Mouse (Mus musculus) layer of hippocampus, adult 9-11 months (tissue): ENCODE results near the gene Hvcn1.
A peak's percentile ranks its signal among the peaks of the same experiment; 100 is the strongest.
"Not testable (repeated sequence)": the region's sequence is repeated elsewhere in the genome, so short reads cannot be mapped to it uniquely, and the experiment has no call there.

Experiments
- DNase-seq: peaks from one replicate; pipeline ENCODE4 v3.0.0; 2022

The Hvcn1 gene

DNA sequence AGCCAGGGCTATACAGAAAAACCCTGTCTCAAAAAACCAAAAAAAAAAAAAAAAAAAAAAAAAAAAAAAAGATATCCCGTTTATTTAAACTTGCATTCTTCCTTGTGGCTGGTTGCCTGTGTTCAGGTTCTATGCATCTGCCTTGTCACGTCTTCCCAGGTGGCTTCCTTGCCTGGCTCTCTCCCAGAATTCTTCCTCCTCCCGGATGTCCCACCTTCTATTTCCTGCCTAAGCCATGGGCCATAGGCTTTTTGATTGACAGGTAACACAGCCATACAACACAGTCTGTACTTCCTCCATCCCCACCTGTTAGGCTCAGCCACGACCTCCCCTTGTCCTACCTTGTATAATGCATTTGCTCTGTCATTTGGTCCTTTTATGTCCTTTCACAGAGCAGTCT is at the start of gene Hvcn1:
Gene Hvcn1, plus strand, starts transcription at position 330 of the 400 bp plus-strand sequence.
- DNase-seq, result no peak

DNA sequence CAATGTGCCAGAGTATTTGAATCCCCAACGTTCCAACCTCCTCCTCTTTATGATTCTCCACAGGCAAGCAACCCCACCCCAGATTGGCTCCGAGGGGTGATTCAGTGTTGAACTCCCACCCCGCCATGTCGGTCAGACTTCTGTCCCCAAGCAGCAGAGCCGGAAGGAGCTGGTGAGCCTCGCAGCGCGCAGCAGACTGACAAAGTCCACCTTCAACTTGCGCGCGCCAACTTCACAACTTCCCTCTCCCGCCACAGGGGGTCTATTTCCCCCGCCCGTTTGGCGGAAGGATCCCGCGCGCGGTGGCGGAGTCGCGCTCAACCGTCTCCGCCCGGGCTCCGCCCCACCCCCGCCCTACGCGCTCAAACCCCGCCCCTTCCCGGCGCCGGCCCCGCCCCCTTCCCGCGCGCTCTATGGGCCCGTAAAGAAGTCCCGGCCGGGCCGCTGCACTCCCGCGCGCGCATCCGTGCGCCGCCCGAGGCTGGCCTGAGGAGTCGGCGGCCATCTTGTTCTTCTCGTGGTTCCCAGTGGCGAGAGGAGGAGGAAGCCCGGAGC is 48.7 kb upstream of the Hvcn1 start, which contains the start of gene Ppp1cc:
Gene Ppp1cc, plus strand, starts transcription at position 452 of the 555 bp plus-strand sequence.
- peak; percentile 94 for DNase-seq

DNA sequence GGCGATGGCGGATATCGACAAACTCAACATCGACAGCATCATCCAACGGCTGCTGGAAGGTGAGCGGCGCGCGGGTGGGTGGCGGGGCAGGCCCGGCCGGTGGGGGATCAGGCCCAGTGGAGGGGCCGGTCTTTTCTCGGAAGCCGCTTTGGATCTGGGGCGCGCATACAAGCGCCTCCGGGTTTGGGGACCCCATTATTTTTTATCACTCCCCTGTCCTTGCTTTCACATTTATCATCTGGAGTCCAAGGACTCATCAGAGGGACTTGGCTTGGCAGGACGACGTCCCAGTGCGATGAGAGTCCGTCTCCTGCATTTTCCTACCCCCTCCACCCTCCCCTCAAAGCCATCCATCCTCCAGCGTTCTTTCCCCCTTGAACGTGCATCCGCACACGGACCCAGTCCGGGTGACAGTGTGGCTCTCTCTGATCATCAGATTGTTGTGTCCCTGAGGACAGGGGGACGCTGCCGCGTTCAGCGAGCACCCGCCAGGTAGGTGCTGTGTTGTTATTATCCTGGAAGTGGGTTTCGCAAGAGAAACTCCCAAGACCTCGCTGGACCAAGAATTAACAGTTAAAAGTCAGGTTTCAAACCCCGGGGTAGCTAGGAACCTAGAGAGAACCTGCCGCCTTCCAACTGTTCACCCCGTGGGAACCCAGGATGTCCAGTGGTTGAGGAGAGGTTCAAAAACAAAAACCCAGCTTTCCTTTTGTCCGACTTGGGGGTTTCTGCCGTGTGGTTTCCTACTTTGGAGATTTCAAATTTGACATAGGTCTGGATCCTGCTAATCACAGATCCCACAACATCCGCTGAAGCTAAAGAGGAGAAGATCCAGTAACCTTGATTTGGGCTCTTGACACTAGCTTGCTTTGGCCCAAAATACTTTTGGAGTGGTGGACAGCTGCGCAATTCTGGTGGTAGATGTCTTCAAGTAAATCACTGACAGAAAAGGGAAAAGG is 47.8 kb upstream of the Hvcn1 start:
- no peak for DNase-seq

DNA sequence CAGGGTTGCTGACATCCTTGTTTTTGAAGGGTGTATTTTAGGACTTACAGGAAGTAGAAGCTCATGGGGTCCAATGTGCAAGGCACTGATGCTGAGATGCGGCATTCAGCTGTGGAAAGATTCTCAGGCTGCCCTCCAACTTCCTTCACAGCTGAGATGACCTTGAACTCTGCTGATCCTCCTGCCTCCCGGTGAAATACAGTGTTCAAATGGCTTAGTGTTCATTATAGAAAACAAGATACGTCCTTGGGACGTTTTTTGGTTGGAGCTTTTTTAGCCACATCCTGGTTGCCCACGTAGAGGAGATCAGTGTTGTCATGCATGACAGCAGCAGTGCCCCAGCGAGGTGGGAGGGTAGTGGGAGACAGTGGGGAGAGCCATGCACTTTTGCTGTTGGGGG is 43.4 kb upstream of the Hvcn1 start:
- no peak for DNase-seq

DNA sequence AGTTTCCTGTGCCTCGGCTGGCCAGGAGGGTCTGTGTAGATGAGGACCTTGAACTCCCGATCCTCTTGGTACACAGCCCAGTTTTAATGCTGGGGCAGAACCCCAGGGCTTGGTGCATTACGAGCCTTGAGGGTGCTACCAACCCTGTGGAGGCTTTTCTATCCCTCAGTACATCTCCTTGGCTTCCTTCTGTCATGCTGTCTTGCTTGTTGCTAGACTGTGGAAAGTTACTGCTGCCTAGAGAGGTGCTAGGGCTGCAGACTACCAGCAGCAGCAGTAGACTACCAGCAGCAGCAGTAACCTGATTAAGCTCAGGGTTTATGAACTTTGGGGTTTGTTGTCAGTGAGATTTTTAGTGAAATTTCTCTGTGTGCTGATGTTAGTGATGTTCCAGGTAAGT is 42.6 kb upstream of the Hvcn1 start:
- DNase-seq, result no peak

DNA sequence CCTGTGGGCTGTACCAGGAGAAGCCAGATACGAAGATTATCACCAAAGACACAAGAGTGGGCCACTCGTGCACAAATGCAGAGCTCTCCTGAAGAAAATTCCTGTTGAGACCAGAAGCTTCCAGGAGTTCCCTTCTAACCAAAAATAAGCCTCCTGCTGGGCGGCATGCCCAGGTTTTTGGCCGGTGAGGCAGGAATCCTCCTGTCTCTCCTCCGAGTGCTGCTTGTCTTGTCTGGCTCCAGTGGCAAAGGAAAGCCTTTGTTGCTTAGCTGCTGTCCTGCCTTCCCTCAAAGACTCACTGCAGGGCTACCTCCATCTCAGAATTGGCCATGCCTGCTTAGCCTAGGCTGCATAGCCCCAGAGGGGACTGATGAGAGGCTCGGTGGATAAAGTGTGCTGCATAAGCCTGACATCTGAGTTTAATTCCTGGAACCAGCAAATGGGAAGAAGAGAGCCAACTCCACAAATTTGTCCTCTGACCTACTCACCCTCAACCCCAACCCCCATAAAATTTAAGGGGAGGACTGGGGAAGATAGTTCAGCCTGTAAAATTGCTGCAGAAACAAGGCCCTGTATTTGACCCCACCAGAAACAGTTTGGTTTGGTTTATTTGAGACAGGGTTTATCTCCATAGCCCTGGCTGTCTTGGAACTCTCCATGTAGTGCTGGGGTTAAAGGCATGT is 41.2 kb upstream of the Hvcn1 start:
- DNase-seq, result no peak

DNA sequence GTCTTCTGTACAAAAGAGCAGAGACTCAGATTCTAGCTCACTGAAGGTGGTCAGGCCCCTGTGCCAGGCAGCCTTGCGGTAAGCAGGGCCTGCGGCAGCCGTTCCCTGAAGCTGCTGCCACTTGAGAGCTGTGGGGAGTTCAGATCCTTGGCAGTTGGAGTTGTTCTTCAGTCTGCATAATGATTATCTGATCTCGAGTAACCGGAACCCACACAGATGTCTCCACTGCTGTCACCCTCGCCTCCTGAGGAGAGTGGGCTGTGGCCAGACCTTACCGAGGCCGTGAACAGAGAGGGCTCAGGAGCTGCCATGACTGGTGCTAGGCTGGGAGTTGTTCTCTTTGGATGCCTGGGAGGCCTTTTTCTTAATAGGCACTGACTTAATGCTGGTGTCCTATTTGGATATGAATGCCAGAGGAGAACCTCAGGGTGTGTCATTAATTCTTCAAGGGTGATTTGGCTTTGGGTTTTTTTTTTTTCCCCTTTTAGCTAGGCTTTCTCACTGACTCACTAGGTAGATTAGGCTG is 39.9 kb upstream of the Hvcn1 start:
- DNase-seq, result no peak

DNA sequence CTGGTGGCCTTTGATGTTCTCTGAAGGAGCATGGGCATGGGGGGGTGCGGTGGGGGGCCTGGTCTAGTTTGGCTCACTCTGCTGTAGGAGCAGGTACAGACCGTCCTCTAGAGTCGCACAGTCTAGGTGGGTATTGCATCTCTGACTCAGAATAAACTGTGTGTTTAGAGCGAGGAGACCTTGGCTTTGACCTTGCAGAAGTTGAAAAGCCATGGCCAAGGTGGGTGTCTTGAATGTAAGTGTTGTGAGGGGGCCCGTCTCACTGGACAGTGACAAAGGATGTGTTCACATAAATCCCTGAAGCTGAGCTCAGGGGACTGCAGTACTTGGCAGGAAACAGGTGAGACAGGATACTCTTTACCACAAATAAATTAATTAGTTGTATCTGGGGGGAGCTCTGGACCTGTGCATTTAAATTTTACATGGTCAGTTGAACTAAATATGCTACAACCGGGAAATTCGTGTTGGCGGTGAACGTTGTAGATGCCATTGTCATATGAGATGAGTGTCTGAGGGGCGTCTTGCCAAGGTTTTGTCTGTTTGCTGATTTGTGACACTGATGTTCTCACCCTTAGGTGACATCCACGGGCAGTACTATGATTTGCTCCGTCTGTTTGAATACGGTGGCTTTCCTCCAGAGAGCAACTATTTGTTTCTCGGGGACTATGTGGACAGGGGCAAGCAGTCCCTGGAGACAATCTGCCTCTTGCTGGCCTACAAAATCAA is 38.1 kb upstream of the Hvcn1 start:
- no peak for DNase-seq

DNA sequence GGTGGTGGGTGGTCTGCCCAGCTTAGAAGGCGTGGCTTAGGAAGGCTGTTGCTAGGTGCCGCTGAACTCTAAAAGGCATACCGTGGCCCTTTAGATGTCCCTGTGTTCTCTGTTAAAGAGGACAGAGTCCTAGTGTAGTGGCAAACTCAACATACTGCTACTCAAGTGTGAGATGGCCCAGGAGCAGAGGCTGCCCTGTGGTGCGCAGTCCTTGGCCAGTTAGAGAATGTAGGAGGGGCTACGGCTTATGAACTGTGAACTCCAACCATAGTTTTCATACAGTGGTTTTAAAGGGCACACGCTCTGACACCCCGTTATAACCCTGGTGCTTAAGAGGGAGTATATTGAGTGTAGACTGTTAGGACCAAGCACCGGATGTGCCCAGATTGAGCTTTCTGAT is 35.5 kb upstream of the Hvcn1 start:
- no peak for DNase-seq

DNA sequence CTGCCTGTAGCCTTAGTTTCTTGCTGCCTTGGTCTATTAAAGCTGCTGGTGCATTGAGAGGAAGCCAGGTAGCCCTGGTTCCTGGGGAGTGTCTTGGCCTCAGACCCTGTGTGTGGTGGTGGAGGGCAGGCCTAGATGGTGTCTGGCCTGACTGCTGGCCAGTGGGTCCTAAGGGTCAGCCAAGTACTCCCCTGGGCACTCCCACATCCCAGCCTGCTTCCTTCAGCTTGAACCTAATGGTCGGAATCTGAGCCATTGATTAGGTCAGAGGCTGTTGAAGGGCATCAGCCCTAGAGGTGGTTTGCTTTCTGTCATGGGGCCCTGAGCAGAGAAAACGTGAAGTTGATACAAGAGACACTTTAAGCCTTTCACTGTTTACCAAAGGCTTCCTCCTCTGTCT is 31.2 kb upstream of the Hvcn1 start:
- DNase-seq, result no peak

DNA sequence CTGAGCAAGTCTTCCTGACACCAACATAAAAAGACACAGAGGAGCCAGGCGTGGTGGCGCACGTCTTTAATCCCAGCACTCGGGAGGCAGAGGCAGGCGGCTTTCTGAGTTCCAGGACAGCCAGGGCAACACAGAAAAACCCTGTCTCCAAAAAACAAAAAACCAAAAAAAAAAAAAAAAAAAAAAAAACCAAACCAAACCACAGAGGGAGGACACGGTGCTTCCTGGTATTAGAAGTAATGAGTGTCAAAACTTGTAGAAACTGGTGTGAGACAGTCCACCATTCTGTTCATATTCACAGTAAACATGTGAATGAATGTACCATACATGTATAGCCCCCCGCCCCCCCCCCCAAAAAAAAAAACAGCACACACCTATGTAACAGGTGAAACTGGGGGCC is 30.6 kb upstream of the Hvcn1 start:
- no peak for DNase-seq

DNA sequence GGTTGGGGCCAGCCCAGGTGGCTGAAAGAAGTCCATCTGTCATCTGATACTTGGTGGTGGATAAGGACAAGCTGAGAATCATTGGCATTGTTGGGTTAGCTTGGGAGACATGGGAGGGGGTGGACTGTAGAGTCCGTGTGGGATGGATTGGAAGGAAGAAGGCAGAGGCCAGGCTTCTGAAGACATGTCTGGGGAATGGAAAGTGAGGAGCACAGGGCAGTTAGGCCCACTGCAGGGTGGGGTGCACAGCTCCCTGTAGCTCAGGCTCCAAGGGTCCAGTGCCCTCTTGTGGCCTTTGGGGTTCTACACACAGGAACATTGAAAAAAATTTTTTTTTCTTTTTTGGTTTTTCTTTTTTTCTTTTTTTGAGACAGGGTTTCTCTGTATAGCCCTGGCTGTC is 30.2 kb upstream of the Hvcn1 start:
- DNase-seq, result no peak

DNA sequence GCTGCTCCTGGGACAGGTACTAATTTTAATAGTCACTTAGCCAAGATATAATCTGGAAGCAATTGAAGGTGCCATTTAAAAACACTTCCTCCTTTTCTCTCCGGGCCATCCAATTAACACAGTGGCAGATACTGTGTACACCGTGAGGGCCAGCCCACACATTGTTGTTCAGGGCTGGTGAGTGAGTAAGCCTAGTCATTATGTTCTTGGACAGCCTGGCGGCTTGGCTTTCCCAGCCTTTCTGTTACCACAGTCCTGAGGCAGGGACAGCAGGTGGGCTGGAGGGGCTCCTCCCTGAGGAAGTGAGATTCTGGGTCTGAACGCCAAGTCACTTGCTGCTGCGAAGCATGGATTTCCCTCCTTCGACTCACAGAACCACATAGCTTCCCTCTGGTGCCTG is 26.9 kb upstream of the Hvcn1 start:
- peak; percentile 51 for DNase-seq

DNA sequence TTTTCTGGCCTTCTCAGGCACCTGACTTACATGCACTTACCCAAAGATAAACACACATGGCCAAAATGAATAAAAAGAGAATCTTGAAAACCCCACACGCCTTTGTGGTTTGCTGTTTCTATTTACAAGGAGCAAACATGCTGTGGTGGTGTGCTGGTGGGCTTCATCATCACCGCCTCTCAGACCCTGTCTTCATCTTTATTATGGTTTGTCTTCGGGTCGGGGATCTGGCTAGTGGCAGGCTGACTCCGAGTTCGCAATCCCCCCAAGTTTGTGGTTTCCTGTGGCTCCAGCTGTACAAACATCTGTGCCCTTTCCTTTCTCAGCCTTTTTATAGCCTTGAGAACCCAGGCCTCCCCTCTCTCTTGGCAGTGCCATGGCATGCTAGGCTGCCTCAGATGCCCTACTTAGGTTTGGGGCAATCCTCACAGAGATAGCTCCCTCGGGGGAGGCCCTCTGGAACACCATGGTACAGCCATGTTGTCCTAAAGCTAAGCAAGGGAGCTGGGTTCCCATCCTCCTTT is 22.3 kb upstream of the Hvcn1 start:
- DNase-seq, result no peak

DNA sequence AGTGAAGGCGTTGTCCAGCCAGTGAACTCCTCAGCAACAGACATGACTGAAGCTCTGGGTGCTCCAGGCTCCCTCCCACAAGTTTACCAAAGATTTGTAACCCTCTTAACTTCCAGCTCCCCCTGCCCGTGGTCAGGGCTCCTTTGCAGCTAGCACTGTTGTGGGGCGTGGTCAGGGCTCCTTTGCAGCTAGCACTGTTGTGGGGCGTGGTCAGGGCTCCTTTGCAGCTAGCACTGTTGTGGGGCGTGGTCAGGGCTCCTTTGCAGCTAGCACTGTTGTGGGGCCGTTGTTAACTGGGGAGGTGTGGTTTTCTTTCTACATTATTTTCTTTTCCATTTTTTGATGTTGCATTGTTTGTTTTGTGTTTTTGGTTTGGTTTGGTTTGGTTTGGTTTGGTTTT is 21.7 kb upstream of the Hvcn1 start:
- not testable (repeated sequence) for DNase-seq

DNA sequence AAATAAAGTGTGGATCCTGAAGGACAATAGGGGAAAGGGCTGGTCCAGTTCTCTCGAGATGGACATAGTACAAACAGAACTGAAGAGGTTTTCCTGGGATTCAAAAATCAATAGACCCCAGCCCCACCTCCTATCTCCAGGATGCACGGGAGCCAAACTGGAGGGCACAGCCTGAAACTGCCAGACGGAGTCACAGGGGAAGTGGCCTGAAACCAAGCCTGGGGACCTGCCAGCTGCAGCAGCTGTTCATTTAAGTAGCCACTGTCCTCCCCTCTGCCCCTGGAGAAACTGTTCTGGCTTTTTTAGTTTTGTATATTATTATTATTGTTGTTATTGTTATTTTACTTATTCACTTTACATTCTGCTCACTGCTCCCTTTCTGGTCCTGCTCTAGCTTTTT is 17.5 kb upstream of the Hvcn1 start:
- no peak for DNase-seq

DNA sequence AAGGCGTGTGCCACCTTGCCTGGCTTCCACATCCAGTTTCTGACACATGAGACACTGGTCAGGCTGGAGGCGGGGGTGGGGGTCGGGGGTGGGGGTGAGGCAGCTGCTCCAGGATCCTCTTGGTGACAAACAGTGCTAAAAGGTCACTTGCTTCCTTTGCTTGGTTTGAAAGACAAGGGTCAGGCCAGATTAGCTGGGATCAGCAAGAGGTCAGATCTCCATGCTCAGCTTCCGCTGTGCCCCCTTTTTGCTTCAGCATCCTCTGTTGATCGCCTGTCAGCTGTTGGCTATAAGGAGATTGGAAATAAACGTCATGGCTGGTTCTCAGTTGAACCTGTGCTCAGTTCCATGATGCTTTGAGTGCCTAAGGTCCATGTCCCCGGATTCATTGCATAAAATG is 16.1 kb upstream of the Hvcn1 start:
- DNase-seq, result no peak

DNA sequence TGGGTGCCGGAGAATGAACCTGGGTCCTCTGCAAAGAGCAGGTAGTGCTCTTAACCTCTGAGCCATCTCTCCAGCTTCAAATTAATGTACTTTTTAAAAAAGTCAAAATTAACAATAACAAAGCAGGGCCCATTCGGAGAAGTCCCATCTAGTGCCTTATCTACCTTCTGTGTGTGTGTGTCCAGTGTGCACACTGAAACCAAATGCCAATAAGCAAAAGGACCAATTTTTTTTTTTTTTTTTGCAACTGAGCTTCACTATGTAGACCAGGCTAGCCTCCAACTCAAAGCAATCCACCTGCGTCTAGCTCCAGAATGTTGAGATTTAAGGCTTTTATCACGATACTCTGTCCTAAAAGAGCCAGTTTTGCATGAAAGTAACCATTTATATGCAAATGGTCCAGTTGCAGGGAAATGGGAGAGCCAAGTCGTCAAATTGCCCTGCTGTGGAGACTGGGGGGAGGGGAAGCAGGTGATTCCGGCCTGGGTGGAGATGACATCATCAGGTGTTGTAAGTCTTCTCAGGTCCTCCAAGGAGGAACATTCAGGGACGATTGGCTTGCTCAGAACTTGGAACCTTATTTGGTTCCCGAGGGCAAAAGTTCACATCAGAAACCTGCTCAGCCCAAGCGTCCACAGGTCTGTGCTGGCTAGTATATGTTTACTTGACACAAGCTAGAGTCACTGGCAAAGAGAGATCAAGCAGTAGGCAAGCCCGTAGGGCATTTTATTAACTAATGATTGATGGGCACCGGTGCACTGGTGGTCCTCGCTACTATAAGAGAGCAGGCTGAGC is 15.1 kb upstream of the Hvcn1 start:
- no peak for DNase-seq

DNA sequence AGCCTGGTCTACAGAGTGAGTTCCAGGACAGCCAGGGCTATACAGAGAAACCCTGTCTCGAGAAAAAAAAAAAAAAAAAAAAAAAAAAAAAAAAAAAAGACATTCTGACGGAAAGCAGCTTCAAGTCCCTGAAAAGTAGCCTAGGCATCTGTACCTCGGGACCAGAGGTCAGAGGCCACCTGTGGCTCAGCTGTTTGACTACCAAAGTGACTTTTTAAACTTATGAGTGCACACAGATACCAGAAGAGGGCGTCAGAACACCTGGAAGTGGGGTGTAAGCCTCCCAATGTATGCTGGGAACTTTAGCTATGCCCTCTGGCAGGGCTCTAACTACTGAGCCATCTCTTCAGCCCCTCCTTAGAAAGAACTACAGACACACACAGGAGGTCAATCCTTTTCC is 14.3 kb upstream of the Hvcn1 start:
- no peak for DNase-seq

DNA sequence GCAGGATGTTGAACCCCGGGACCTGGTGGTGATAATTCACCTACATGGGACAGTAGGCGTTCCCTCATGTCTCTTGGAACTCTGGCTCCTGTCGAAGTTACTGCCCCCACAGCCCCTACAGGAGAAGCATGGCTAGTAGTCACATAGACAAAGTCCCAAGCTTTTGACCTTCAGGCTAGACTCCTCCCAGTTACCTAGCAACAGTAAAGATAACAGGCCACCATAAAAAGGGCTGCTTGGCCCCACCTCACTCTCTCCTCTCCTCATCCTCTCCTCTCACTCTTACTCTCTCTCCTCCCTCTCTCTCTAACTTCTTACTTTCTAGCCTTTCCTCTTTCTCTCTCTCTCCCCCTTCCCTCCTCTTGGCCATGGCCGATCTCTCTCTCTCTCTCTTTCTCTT is 5.7 kb upstream of the Hvcn1 start:
- DNase-seq, result no peak

DNA sequence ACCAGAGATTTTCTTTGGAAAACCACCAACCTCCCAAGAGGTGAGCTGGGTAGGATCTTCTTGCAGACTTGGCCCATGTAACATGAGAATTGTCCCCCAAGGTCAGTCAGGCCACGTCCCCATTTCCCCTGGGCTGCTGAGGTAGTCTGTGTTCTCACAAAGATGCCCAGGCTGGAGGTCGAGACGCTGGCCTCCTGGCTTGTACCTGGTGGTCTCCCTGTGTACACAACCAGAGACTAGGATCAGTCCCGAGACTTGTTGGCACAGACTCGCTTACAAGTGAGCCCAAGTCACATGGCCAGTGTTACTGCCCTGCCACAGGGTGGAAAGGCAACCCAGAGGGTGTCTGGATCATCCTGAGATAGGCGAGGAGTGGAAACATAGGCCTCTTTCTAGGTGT is 4.7 kb upstream of the Hvcn1 start:
- DNase-seq, result no peak

DNA sequence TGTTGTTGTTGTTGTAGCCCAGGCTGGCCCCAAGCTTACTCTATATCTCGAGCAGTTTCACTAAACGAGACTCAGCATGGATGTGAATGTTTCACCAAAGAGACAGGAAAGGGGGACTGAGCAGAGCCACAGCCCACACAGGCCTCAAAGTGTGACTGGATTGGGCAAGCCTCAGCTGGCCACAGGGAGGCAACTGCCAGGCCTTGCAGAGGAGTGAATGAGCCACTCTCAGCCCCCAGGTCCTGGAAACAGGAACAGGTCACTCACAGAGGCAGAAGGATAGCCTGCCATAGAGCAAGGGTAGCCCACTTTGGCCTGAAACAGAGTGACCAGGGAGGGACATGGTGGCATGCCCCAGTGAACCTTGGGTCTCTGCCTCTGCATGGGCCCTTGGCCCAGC is 2.4 kb upstream of the Hvcn1 start:
- DNase-seq, result no peak
